Mouse (Mus musculus) hindbrain, embryonic 11.5 days (tissue): ENCODE measurements at regions not wholly inside any gene's neighbourhood (a gene's known extent, or its start where the extent isn't known, plus 50 kb on each side); places are given as distances from the start of the nearest gene placed in this dataset.
"Not testable (repeated sequence)": the region's sequence is repeated elsewhere in the genome, so short reads cannot be mapped to it uniquely, and the experiment has no call there.

Source experiments
- ATAC-seq: fragments of 200-750 bp; cut with Nextera tagmentation; 2 replicates; pipeline ENCODE4 v1.8.0; 2017; ENCODE audit warnings: mild to moderate bottlenecking, moderate TSS enrichment, moderate library complexity; ENCODE audit not compliant: low FRiP score
- DNase-seq: peaks from one replicate; pipeline ENCODE4 v3.0.0-alpha.2; 2015; ENCODE audit warnings: low spot score
- H3K27ac ChIP-seq: fragments of 300-500 bp; sonication (generic); 2 replicates; pipeline ENCODE4 v1.5.1; 2014; ENCODE audit warnings: mild to moderate bottlenecking, low read depth, low read length
- H3K27me3 ChIP-seq: fragments of 300-500 bp; sonication (generic); 2 replicates; pipeline ENCODE4 v1.6.1; 2014; ENCODE audit warnings: mild to moderate bottlenecking, low read length, moderate library complexity, mixed read lengths; ENCODE audit not compliant: control insufficient read depth, insufficient read depth
- H3K36me3 ChIP-seq: fragments of 300-500 bp; sonication (generic); 2 replicates; pipeline ENCODE4 v1.6.1; 2014; ENCODE audit warnings: mild to moderate bottlenecking, low read length, moderate library complexity, mixed read lengths; ENCODE audit not compliant: control insufficient read depth, insufficient read depth
- H3K4me1 ChIP-seq: fragments of 300-500 bp; sonication (generic); replicated peaks from 2 replicates; pipeline ENCODE4 v1.6.1; 2014; ENCODE audit warnings: low read length, mixed read lengths; ENCODE audit not compliant: control insufficient read depth, insufficient read depth
- H3K4me2 ChIP-seq: fragments of 300-500 bp; sonication (generic); replicated peaks from 2 replicates; pipeline ENCODE4 v1.6.1; 2014; ENCODE audit warnings: mild to moderate bottlenecking, low read depth, low read length
- H3K4me3 ChIP-seq: fragments of 300-500 bp; sonication (generic); 2 replicates; pipeline ENCODE4 v1.5.1; 2014; ENCODE audit warnings: low read depth, low read length
- H3K9ac ChIP-seq: fragments of 300-500 bp; sonication (generic); 2 replicates; pipeline ENCODE4 v1.6.1; 2014; ENCODE audit warnings: low read depth, low read length
- H3K9me3 ChIP-seq: fragments of 300-500 bp; sonication (generic); 2 replicates; pipeline ENCODE4 v1.6.1; 2016; ENCODE audit warnings: low read length; ENCODE audit not compliant: control insufficient read depth
- WGBS: fragments of 180-500 bp; shearing (Covaris S2); extraction: QIAGEN DNeasy Blood & Tissue Kit; methylation state at CpG from one replicate; pipeline ENCODE4 v1.1.7; 2014; 5-methylcytosine and 5-hydroxymethylcytosine counted together

DNA sequence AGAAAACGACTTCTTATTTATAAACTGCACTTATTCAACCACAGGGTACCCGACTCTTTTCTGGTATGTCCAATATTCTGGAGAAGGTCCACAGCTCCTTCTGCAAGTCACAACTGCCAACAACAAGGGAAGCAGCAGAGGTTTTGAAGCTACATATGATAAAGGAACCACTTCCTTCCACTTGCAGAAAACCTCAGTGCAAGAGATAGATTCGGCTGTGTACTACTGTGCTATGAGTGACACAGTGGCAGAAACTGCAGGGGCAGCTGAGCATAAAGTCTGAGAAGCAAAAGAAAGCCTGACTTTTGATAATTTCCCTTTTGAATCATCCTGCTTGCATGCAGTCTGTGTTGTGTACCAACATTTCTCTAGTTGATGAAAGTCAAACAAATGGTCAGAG is 231.1 kb upstream of the Olfr1507 start:
- H3K36me3 ChIP-seq, H3K27me3 ChIP-seq, H3K4me2 ChIP-seq, DNase-seq, H3K9ac ChIP-seq, ATAC-seq, H3K27ac ChIP-seq, H3K4me3 ChIP-seq, H3K9me3 ChIP-seq, H3K4me1 ChIP-seq: not testable (repeated sequence)
- 59% methylated on average over 2 of the region's 3 CpGs for WGBS

DNA sequence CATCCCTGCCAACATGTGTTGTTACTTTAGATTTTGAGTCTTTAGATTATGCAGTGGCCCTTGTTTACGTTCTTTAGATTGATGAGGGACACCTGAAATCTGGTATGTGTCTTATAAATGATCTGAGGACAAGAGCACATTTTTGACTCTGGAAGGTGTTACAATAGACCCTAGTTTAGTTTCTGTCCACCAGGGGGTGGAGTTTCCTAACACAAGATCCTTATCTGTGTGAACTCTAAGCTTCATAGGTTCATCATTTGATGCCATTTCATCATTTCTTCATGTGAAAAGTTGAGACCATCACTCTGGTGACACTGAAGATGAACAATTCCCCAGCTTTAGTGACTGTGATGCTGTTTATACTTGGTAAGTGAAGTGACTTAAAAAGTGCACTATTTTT is 229.4 kb upstream of the Olfr1507 start:
- 75% methylated on average over 1 of the region's 1 CpGs for WGBS
- not testable (repeated sequence) for H3K36me3 ChIP-seq, H3K4me2 ChIP-seq, H3K9ac ChIP-seq, DNase-seq, H3K27me3 ChIP-seq, H3K9me3 ChIP-seq, H3K4me1 ChIP-seq, H3K4me3 ChIP-seq, H3K27ac ChIP-seq, ATAC-seq

DNA sequence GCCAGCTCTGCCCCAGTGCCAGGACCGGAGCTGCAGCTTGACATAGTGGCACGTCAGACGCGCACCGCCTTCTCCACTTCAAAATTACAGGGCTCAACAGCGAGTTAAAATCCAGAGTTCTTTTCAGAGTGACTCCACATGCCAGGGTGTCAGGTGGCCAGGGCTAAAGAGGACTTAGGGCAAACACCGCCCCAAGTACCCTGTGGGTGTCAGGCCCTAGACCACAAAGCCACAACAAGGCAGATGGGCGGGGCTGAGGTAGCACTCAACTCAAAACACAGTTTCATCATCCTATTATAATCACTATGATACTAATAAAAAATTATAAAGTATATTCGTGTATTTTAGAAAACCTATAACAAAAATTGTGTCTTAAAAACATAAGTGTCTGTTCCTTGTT is 225.1 kb upstream of the Olfr1507 start:
- no peak overlapping the region for H3K4me3 ChIP-seq
- DNase-seq: no peak
- no peak overlapping the region for H3K27ac ChIP-seq
- 88% methylated on average over 9 of the region's 9 CpGs for WGBS
- H3K27me3 ChIP-seq: no peaks in the 10 kb centered on the region
- no peaks in the 10 kb centered on the region for H3K4me1 ChIP-seq
- H3K36me3 ChIP-seq: no peaks in the 10 kb centered on the region
- H3K4me2 ChIP-seq: no peak overlapping the region
- H3K9me3 ChIP-seq: no peaks in the 10 kb centered on the region
- H3K9ac ChIP-seq: no peak overlapping the region
- ATAC-seq: no peak

DNA sequence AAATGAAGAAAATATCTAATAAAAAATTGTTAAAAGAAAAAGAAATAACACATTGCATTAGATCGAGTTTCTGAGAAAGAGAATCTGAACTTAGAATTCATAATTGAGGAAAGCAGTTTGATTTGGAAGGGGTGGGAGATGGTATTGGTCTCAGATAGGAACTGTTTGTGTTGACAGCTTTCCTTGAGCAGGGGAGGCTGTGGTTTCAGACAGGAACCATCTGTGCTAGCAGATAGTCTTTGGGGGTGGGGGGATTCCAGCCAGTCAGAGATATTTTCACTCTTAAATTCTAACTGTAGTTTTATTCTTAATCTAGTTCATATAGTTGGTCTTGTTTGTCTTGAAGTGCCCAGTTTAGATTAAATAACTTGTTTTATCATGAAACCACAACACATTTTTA is 205.3 kb upstream of the Olfr1507 start:
- ATAC-seq, H3K9me3 ChIP-seq, H3K9ac ChIP-seq, DNase-seq, H3K27me3 ChIP-seq, H3K4me3 ChIP-seq, H3K4me1 ChIP-seq, H3K27ac ChIP-seq, H3K4me2 ChIP-seq, H3K36me3 ChIP-seq: not testable (repeated sequence)
- 57% methylated on average over 1 of the region's 1 CpGs for WGBS

DNA sequence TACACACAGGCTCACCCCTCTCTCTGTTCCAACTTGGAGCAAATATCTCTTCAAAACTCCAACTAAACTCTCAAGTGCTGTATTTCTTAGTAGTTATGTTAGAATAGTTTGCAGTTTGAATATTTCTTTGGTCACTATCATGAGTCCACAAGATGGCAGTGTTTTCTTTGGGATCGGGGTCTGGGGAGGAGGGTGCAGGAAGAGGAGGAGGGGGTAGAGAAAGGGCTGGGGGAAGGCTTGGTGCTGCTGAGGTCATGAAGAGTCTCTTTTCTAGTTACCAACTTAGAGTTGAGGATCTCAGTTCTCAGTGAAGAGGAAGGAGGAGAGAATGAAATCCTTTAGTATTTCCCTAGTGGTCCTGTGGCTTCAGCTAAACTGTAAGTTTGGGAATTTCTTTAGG is 188.1 kb upstream of the Olfr1507 start:
- H3K4me3 ChIP-seq, H3K27ac ChIP-seq, ATAC-seq, DNase-seq, H3K36me3 ChIP-seq, H3K27me3 ChIP-seq, H3K9me3 ChIP-seq, H3K4me2 ChIP-seq, H3K4me1 ChIP-seq, H3K9ac ChIP-seq: not testable (repeated sequence)
- WGBS: no CpG with 5 or more reads among the region's 1 CpGs

DNA sequence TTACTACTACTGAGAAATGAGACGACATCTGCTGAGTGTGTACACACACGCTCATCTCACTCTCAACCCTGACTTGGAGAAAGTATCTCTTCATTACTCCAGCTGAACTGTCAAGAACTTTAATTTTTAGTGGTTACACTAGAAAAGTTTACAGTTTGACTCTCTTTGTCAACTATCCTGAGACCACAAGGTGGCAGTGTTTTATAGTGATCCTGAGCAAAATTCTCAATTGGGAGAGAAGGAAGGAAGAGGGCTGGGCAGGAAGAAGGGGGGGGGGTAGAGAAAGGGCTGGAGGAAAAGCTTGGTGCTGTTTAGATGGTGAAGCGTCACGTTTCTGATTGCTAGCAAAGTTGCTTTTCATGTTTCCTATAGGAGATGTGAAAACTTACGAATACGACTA is 158.8 kb upstream of the Olfr1507 start:
- Histone ChIP-seq H3K9ac (no peak overlapping the region), H3K27ac (no peak overlapping the region), H3K27me3 (no peaks in the 10 kb centered on the region), H3K4me2 (no peak overlapping the region), H3K4me3 (no peak overlapping the region), H3K9me3 (no peaks in the 10 kb centered on the region), H3K36me3 (no peaks in the 10 kb centered on the region), H3K4me1 (no peaks in the 10 kb centered on the region)
- ATAC-seq (no peak), DNase-seq (no peak)
- 63% methylated on average over 6 of the region's 6 CpGs for WGBS

DNA sequence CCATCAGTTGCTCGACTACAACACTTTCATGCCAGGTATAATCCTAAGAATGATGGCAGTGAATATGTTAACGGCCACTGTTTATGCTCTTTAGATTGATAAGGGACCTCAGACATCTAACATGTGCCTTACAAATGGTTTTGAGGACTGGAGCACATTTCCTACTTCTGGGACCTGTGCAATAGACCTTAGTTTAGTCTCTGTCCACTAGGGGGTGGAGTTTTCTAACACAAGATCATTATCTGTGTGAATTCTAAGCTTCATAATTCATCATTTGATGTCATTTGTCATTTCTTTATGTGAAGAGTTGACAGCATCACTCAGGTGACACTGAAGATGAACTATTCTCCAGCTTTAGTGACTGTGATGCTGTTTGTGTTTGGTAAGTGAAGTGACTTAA is 142.6 kb upstream of the Olfr1507 start:
- H3K4me1 ChIP-seq: no peaks in the 10 kb centered on the region
- DNase-seq (no peak), ATAC-seq (no peak)
- no peak overlapping the region for H3K9ac ChIP-seq
- no peaks in the 10 kb centered on the region for H3K36me3 ChIP-seq
- no peak overlapping the region for H3K27ac ChIP-seq
- H3K4me2 ChIP-seq: no peak overlapping the region
- 82% methylated on average over 2 of the region's 2 CpGs for WGBS
- H3K4me3 ChIP-seq: no peak overlapping the region
- H3K27me3 ChIP-seq: no peaks in the 10 kb centered on the region
- no peaks in the 10 kb centered on the region for H3K9me3 ChIP-seq

DNA sequence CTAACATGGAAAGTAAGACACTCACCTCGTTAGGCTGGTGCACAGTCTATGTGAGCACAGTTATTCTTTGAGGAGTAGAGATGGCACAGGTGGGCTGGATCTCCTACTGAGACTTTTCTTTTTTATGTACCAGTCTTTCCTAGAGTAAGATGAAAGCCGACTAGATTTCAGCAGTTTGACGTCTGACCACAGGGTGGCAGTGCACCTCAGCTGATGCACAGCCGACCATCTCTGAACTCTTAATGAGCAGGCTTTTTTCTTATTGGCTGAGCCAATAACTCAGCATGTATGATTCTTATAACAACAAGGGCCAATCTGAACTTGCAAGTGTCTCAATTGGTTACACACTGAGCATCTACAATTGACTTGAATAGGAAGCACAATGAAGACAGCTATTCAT is 126.6 kb upstream of the Olfr1507 start:
- Histone ChIP-seq H3K9me3 (no peaks in the 10 kb centered on the region), H3K4me2 (no peak overlapping the region), H3K4me1 (no peaks in the 10 kb centered on the region), H3K27me3 (no peaks in the 10 kb centered on the region), H3K9ac (no peak overlapping the region), H3K27ac (no peak overlapping the region), H3K4me3 (no peak overlapping the region), H3K36me3 (no peaks in the 10 kb centered on the region)
- 37% methylated on average over 4 of the region's 4 CpGs for WGBS
- DNase-seq: peak; percentile 1
- ATAC-seq: no peak

DNA sequence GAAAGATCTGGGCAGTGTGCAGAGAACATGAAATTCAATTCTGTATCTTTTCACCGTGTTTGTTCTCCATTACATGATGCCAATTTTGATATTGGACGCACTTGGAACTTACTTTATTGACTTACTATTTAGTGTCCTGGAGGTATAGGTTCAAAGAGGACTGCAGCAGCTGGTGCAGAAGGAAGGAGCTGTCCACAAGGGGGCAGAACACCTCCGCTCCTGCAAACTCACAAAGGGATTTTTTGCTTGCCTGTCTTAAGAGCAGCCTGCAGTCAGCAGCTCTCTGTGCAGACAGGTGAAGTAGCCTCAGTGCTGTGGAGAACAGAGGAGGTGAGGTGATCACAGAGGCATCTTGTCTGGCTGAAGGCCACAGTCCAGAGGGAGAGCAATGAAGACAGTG is 84.8 kb upstream of the Olfr1507 start:
- 49% methylated on average over 3 of the region's 3 CpGs for WGBS
- Histone ChIP-seq H3K4me3 (no peak overlapping the region), H3K4me1 (no peaks in the 10 kb centered on the region), H3K27me3 (no peaks in the 10 kb centered on the region), H3K36me3 (no peaks in the 10 kb centered on the region), H3K4me2 (no peak overlapping the region), H3K9me3 (no peaks in the 10 kb centered on the region), H3K27ac (no peak overlapping the region), H3K9ac (no peak overlapping the region)
- ATAC-seq (no peak), DNase-seq (peak; percentile 1)
